Mouse (Mus musculus) megakaryocyte progenitor cell, adult 5-6 weeks (primary cell): ENCODE results near the gene Copa. TPM values are rescaled to one million over a fixed set of nuclear protein-coding genes. Genes with fewer than 3 reads are reported as not detected.

Source experiments
- ATAC-seq: replicated peaks from 2 replicates; pipeline ENCODE4 v1.8.0; 2016; ENCODE audit warnings: mild to moderate bottlenecking, moderate TSS enrichment, inconsistent platforms; ENCODE audit not compliant: poor library complexity
- total RNA-seq, 2 experiments: library from RNA; stranded (forward) in 1 of 2; stranded (reverse) in 1 of 2; fragments of 157-497, 149-512 nt in 1 of 2; fragments of 200-1000 nt in 1 of 2; gene quantifications; 2 replicates each; pipeline versions ENCODE4 v1.2.3 to v1.2.4; 2015 to 2017

The Copa gene
- total RNA-seq, 2 experiments from 2014 or later: 140 to 159 TPM

GRCm38 (mm10) chr1:172140160-172140559 is 57.8 kb downstream of the Copa start:
- ATAC-seq: no peak

GRCm38 (mm10) chr1:172140825-172141224 is 58.5 kb downstream of the Copa start:
- no peak for ATAC-seq

GRCm38 (mm10) chr1:172141529-172141928 is 59.2 kb downstream of the Copa start:
- ATAC-seq: no peak

GRCm38 (mm10) chr1:172143570-172143969 is 61.2 kb downstream of the Copa start:
- peak; percentile 76 for ATAC-seq

DNA sequence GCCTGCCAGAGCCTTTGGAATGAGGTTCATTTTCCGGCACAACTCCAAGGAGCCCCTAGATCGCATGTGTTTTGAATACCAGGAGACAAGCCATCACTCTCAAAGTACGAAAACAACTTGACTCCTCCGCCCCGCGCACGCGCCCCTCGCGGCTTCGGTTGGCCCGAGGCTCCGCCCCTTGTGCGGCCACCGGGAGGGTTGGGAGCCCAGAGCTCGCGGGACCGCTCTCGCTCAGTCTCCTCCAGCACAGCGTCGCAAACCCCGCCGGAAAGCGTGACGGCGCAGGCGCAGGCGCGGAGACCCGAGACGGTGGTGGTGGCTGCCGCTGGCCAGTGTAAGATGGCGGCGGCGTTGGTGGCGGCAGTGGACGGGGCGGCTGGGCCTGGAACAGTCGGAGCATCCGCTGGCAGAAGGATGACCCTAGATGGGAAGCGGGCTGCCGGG is 65.5 kb downstream of the Copa start, which contains the start of gene Dcaf8:
TSS of gene Dcaf8 (plus strand) at position 250 of the 444 bp plus-strand sequence.
- ATAC-seq: peak; percentile 88

DNA sequence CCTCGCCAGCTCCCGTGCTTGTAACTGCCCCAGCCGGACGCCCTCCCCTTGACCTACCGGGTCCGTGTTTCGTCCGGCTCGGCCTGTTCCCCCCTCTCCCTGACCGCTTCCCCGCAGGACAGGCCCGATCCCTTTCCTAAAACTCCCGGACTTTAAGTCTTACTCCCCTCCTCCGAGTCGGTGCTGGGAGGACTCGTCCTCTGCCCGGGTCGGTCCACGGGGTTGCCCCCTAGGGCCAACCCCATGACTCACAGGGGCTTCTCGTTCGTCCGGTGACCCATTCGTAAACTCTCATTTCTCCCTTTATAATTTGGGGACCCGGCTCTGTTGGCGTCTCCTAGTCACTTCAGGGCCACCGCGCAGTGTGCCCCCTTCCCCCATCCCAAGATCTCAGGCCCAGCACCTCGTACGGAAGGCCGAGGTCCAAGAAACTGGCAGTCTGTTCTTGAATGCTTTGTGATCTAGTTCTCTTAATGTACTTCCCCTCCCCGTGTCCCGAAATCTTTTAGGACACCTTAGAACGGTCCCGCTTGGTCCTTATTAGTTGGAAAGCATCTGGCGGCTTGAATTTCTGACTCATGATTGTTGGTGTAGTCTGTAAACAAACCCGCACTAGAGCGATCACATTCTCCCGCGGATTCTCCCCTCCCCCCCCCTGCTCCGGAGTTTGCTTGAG is 66.1 kb downstream of the Copa start:
- ATAC-seq: peak; percentile 37

GRCm38 (mm10) chr1:172148955-172149815 is 66.9 kb downstream of the Copa start:
- ATAC-seq: peak; percentile 15; the same call in 1 of the 2 replicates

GRCm38 (mm10) chr1:172154536-172154935 is 72.2 kb downstream of the Copa start:
- no peak for ATAC-seq

- peak; percentile 90 for ATAC-seq
Measured at GRCm38 (mm10) chr1:172155518-172155917, 73.2 kb downstream of the Copa start.

- ATAC-seq: no peak
Measured at GRCm38 (mm10) chr1:172159970-172160369, 77.6 kb downstream of the Copa start.

DNA sequence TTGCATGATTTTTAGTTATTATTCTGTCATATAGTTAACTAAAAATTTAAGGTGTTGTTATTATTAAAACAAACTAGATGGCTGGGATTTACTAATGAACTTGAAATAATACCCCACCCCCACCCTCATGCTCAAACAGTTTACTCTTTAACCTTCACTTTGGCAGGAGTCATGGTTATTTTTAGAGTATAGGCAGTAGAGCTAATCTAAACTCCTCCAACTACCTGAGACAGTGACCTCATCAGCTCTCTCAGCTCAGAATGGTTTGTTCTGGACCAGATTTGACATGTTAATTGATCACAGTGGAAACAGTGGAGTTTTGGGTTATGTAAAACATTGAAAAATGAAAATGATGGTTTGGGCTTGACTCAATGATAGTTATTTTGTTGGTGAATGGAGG is 78.2 kb downstream of the Copa start:
- no peak for ATAC-seq

DNA sequence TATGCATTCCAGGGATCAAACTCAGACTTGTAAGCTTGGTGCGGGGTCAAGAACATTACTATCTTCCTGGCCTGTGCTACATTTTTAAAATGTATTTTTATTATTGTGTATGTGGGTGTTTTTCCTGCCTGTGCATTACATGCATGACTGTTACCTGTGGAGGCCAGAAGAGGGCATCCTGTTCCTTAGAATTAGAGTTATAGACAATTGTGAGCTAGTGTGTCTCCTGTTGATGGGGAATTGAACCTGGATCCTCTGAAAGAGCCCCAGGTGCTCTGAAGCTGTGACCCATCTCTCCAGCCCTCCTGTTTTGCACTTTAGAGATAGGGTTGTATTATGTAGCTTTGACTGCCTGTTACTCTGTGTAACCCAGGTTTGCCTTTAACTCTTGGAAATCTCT is 79.7 kb downstream of the Copa start:
- ATAC-seq: peak; percentile 83

- no peak for ATAC-seq
Measured at GRCm38 (mm10) chr1:172162959-172163358, 80.6 kb downstream of the Copa start.

DNA sequence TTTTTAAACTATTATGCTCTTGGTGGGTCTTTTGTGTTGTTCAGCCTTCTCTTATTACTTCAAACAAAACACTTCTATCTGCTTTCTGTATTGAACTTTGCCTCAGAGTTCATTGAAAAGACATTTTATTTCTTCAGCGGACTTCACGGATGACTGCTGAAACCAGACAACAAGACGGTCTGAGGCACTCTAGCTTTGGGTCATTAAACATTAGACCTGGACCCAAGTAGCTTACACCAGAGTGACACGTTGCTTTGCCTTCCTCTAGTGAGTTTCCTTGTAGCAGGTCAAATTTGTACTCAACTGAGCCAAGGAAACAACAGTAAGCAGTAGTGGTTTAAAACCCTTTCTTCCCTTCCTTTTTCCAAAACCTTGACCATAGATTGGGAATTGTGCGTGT is 85.6 kb downstream of the Copa start:
- ATAC-seq: no peak

DNA sequence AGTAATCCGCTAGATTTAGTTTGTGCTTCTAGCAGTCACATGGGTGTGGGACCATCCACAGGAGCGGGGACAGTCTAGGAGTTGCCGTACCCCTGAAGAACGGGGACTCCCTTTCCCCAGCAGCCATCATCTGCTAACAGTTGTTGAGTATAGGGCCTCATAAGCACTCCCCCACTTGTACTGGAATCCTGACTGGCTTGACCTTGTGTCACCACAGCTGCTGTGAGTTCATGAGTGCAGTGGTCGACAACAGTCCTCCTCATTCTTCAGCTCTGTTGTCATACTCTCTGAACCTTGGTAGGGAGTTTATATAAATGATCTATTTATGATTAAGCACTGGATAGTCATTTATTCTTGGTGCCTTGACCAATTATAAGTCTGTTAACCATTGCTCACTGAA is 87.5 kb downstream of the Copa start:
- no peak for ATAC-seq

Other genes with a start within 250 kb of the Copa start
- gene Cd84, start 242.8 kb upstream of the Copa start, total RNA-seq (2015): 34.0 and 36.0 TPM in 2 replicates
- gene Cd84, start 242.8 kb upstream of the Copa start, total RNA-seq (2017): 47.9 and 55.2 TPM in 2 replicates
- gene Gm10521, start 186.9 kb upstream of the Copa start, total RNA-seq (2015): 1.6 and 2.5 TPM in 2 replicates
- 1.6 and 2.4 TPM in 2 replicates for gene Gm10521, start 186.9 kb upstream of the Copa start, total RNA-seq (2017)
- gene Slamf6, start 165.0 kb upstream of the Copa start, total RNA-seq (2015): 0.91 and 3.6 TPM in 2 replicates
- 1.0 and 1.8 TPM in 2 replicates for gene Slamf6, start 165.0 kb upstream of the Copa start, total RNA-seq (2017)
- 1.9 and 3.3 TPM in 2 replicates for gene Vangl2, start 54.1 kb upstream of the Copa start, total RNA-seq (2015)
- 1.1 and 1.7 TPM in 2 replicates for gene Vangl2, start 54.1 kb upstream of the Copa start, total RNA-seq (2017)
- not detected in 2 replicates for gene Nhlh1, start 25.0 kb upstream of the Copa start, total RNA-seq (2015)
- not detected in 2 replicates for gene Nhlh1, start 25.0 kb upstream of the Copa start, total RNA-seq (2017)
- gene Ncstn, start 266 bp downstream of the Copa start, total RNA-seq (2015): 68.0 and 69.0 TPM in 2 replicates
- 26.3 and 35.5 TPM in 2 replicates for gene Ncstn, start 266 bp downstream of the Copa start, total RNA-seq (2017)
- 24.2 and 24.9 TPM in 2 replicates for gene Pex19, start 44.2 kb downstream of the Copa start, total RNA-seq (2015)
- 31.2 and 38.4 TPM in 2 replicates for gene Pex19, start 44.2 kb downstream of the Copa start, total RNA-seq (2017)
- 26.0 and 46.0 TPM in 2 replicates for gene Dcaf8, start 65.6 kb downstream of the Copa start, total RNA-seq (2015)
- gene Dcaf8, start 65.6 kb downstream of the Copa start, total RNA-seq (2017): 93.6 and 140 TPM in 2 replicates
- gene Pea15a, start 124.3 kb downstream of the Copa start, total RNA-seq (2015): 3.1 and 4.9 TPM in 2 replicates
- gene Pea15a, start 124.3 kb downstream of the Copa start, total RNA-seq (2017): 2.2 and 2.6 TPM in 2 replicates
- not detected in 2 replicates for gene Casq1, start 137.3 kb downstream of the Copa start, total RNA-seq (2015)
- gene Casq1, start 137.3 kb downstream of the Copa start, total RNA-seq (2017): not detected in 2 replicates
- not detected in 2 replicates for gene Atp1a4, start 175.9 kb downstream of the Copa start, total RNA-seq (2015)
- gene Atp1a4, start 175.9 kb downstream of the Copa start, total RNA-seq (2017): not detected in 2 replicates
- 28.8 and 29.7 TPM in 2 replicates for gene Igsf8, start 179.1 kb downstream of the Copa start, total RNA-seq (2015)
- 25.5 and 30.6 TPM in 2 replicates for gene Igsf8, start 179.1 kb downstream of the Copa start, total RNA-seq (2017)
- not detected in 2 replicates for gene Atp1a2, start 215.5 kb downstream of the Copa start, total RNA-seq (2015)
- not detected in 2 replicates for gene Atp1a2, start 215.5 kb downstream of the Copa start, total RNA-seq (2017)
- gene Kcnj9, start 246.8 kb downstream of the Copa start, total RNA-seq (2015): not detected in 2 replicates
- gene Kcnj9, start 246.8 kb downstream of the Copa start, total RNA-seq (2017): not detected in 2 replicates